Mouse (Mus musculus) midbrain, embryonic 15.5 days (tissue): ENCODE data around the gene Gm17349. TPM values are rescaled to one million over a fixed set of nuclear protein-coding genes. Genes with fewer than 3 reads are reported as not detected.

ENCODE experiments used
- ATAC-seq: fragments of 200-750 bp; cut with Nextera tagmentation; replicated peaks from 2 replicates; pipeline ENCODE4 v1.8.0; 2017; ENCODE audit warnings: moderate TSS enrichment
- H3K27ac ChIP-seq: fragments of 300-500 bp; sonication (generic); 2 replicates; pipeline ENCODE4 v1.5.1; 2015; ENCODE audit warnings: mild to moderate bottlenecking, inconsistent platforms
- H3K27me3 ChIP-seq: fragments of 300-500 bp; sonication (generic); replicated peaks from 2 replicates; pipeline ENCODE4 v1.6.1; 2015; ENCODE audit warnings: inconsistent platforms
- H3K36me3 ChIP-seq: fragments of 300-500 bp; sonication (generic); replicated peaks from 2 replicates; pipeline ENCODE4 v1.6.1; 2015; ENCODE audit warnings: inconsistent platforms
- H3K4me1 ChIP-seq: fragments of 300-500 bp; sonication (generic); 2 replicates; pipeline ENCODE4 v1.6.1; 2015; ENCODE audit warnings: inconsistent platforms
- H3K4me2 ChIP-seq: fragments of 300-500 bp; sonication (generic); 2 replicates; pipeline ENCODE4 v1.6.1; 2015; ENCODE audit warnings: inconsistent platforms, mild to moderate bottlenecking, moderate library complexity
- H3K4me3 ChIP-seq: fragments of 300-500 bp; sonication (generic); 2 replicates; pipeline ENCODE4 v1.5.1; 2015; ENCODE audit warnings: mild to moderate bottlenecking, inconsistent platforms
- H3K9ac ChIP-seq: fragments of 300-500 bp; sonication (generic); 2 replicates; pipeline ENCODE4 v1.6.1; 2015; ENCODE audit warnings: mild to moderate bottlenecking, inconsistent platforms
- H3K9me3 ChIP-seq: fragments of 300-500 bp; sonication (generic); 2 replicates; pipeline ENCODE4 v1.6.1; 2016; ENCODE audit warnings: inconsistent platforms
- WGBS: fragments of 180-500 bp; shearing (Covaris S2); methylation state at CpG from one replicate; pipeline ENCODE4 v1.1.7; 2015; ENCODE audit warnings: mixed read lengths; 5-methylcytosine and 5-hydroxymethylcytosine counted together
- polyA plus RNA-seq: library from polyadenylated mRNA; unstranded; fragments of >200 nt; fragmentation: Nextera tagmentation; extraction: Ambion mirVana; gene quantifications from 2 replicates; pipeline ENCODE4 v1.2.1, GENCODE M21; 2015

The Gm17349 gene
- polyA plus RNA-seq, 1 experiment from 2014 or later: not detected

GRCm38 (mm10) chr15:99715982-99716746, 10.9 kb upstream of the Gm17349 start:
- Histone ChIP-seq H3K9me3 (no peaks in the 10 kb centered on the region), H3K27me3 (no peaks in the 10 kb centered on the region), H3K27ac (peak overlapping the region; percentile 66), H3K4me3 (no peak overlapping the region), H3K36me3 (peaks cover 24% of the 10 kb centered on the region), H3K4me1 (peaks cover 12% of the 10 kb centered on the region), H3K9ac (no peak overlapping the region), H3K4me2 (no peak overlapping the region)
- 75% methylated on average over 11 of the region's 11 CpGs for WGBS
- ATAC-seq: 0 out of 2 replicates have a peak, but pooled peaks have one; percentile 10

DNA sequence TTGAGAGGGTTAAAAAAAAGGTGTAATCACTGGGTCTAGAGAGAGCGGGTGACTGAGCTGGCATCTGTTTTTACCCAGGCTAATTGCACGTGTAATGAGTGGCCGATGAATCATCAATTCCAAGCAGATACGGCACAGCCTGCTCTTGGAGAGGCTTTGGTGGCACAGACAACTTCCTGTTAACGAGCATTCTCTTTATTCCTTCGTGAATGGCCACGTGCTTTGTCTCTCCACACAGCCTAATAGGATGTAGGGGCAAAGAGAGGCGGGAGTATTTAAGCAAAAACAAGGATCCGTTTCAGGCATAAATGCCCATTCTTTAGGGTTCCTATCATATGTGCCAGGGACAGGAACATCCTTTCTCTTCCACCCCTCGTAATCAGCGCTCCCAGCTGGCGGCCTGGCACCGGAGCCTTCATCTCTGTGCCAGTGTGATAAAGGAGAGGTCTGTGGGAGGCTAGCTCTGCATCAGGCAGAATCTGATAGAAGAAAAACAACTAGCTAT, 10.1 kb upstream of the Gm17349 start:
- Histone ChIP-seq H3K4me3 (no peak overlapping the region), H3K27ac (peak overlapping the region; percentile 66), H3K9me3 (no peaks in the 10 kb centered on the region), H3K36me3 (peaks cover 27% of the 10 kb centered on the region), H3K4me2 (no peak overlapping the region), H3K27me3 (no peaks in the 10 kb centered on the region), H3K4me1 (peaks cover 12% of the 10 kb centered on the region), H3K9ac (no peak overlapping the region)
- ATAC-seq: peak; percentile 16; the same call in 1 of the 2 replicates
- 61% methylated on average over 13 of the region's 13 CpGs for WGBS

GRCm38 (mm10) chr15:99714858-99715257, 9.6 kb upstream of the Gm17349 start:
- H3K4me2 ChIP-seq: no peak overlapping the region
- H3K36me3 ChIP-seq: peaks cover 31% of the 10 kb centered on the region
- ATAC-seq: peak; percentile 48; the same call in 1 of the 2 replicates
- H3K9me3 ChIP-seq: no peaks in the 10 kb centered on the region
- whole genome bisulfite sequencing: 51% methylated on average over 7 of the region's 7 CpGs
- H3K27ac ChIP-seq: peak overlapping the region; percentile 66
- peaks cover 12% of the 10 kb centered on the region for H3K4me1 ChIP-seq
- no peak overlapping the region for H3K9ac ChIP-seq
- no peaks in the 10 kb centered on the region for H3K27me3 ChIP-seq
- H3K4me3 ChIP-seq: no peak overlapping the region

GRCm38 (mm10) chr15:99714206-99714605, 8.9 kb upstream of the Gm17349 start:
- 72% methylated on average over 4 of the region's 4 CpGs for WGBS
- H3K27me3 ChIP-seq: no peaks in the 10 kb centered on the region
- no peak overlapping the region for H3K4me2 ChIP-seq
- H3K4me1 ChIP-seq: peaks cover 12% of the 10 kb centered on the region
- H3K9ac ChIP-seq: no peak overlapping the region
- H3K36me3 ChIP-seq: peaks cover 37% of the 10 kb centered on the region
- no peaks in the 10 kb centered on the region for H3K9me3 ChIP-seq
- ATAC-seq: no peak; the same call in 1 of the 2 replicates
- H3K4me3 ChIP-seq: no peak overlapping the region
- H3K27ac ChIP-seq: peak overlapping the region; percentile 67

- no peaks in the 10 kb centered on the region for H3K27me3 ChIP-seq
- 86% methylated on average over 3 of the region's 3 CpGs for WGBS
- peaks cover 41% of the 10 kb centered on the region for H3K36me3 ChIP-seq
- H3K4me2 ChIP-seq: no peak overlapping the region
- no peak for ATAC-seq
- no peaks in the 10 kb centered on the region for H3K9me3 ChIP-seq
- H3K4me1 ChIP-seq: peaks cover 12% of the 10 kb centered on the region
- H3K27ac ChIP-seq: peak overlapping the region; percentile 67; the same call in 1 of the 2 replicates
- no peak overlapping the region for H3K4me3 ChIP-seq
- H3K9ac ChIP-seq: no peak overlapping the region
Observed at GRCm38 (mm10) chr15:99713569-99713968, 8.3 kb upstream of the Gm17349 start.

DNA sequence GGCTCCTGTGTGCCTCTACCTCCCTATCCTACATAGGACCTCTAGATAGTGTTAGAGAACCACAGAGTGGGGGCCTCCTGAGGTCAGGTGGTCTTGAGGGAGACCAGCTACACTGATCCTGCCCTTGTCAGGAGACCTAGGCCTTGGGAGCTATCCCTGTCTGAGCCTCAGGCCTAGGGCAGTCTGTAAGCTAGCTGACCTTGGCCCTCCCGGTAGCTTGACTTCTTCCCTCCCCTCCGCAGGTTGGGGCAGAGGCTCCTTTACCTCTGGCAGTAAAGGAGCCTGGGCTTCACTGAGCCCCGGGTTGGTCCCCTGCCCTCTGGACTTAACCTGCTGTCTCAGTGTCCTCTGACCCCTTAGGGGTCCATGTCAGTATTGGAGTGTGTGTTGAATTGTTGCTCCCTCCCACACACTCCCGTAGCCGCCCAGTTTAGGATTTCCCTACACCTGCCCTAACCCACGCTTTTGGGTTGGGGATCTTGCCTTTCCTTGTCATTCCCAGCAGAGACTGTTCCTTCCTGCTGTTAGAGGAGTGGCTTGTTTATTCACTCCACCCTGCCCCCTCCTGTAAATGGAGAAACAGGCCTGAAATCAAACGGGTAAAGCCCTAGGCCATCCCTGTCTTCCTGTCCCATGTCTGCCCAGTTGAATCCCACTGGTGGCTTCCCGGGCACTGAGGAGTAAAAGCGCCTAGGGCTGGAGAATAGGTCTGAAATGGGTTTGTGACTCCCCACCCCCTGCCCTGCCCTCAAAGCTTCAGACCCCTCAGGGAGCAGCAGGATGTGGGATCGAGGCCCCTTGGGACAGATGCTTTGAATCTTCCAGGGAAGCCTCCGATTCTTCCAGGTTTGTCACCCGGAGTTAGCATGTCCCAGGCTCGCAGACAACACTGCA, 7.6 kb upstream of the Gm17349 start:
- Histone ChIP-seq H3K36me3 (peaks cover 48% of the 10 kb centered on the region), H3K9ac (no peak overlapping the region), H3K27ac (peak overlapping the region; percentile 67; the same call in 1 of the 2 replicates), H3K4me3 (no peak overlapping the region), H3K4me1 (peaks cover 12% of the 10 kb centered on the region), H3K27me3 (no peaks in the 10 kb centered on the region), H3K4me2 (no peak overlapping the region), H3K9me3 (no peaks in the 10 kb centered on the region)
- 63% methylated on average over 13 of the region's 13 CpGs for WGBS
- ATAC-seq: no peak

GRCm38 (mm10) chr15:99711491-99711890, 6.2 kb upstream of the Gm17349 start:
- Histone ChIP-seq H3K4me2 (no peak overlapping the region), H3K4me1 (peaks cover 10% of the 10 kb centered on the region), H3K27me3 (no peaks in the 10 kb centered on the region), H3K27ac (no peak overlapping the region), H3K9me3 (no peaks in the 10 kb centered on the region), H3K9ac (no peak overlapping the region), H3K36me3 (peaks cover 59% of the 10 kb centered on the region), H3K4me3 (no peak overlapping the region)
- 86% methylated on average over 3 of the region's 3 CpGs for WGBS
- ATAC-seq: no peak

- Histone ChIP-seq H3K9me3 (no peaks in the 10 kb centered on the region), H3K4me2 (no peak overlapping the region), H3K4me3 (no peak overlapping the region), H3K27ac (no peak overlapping the region), H3K36me3 (peaks cover 65% of the 10 kb centered on the region), H3K4me1 (peaks cover 4% of the 10 kb centered on the region; the same call in 1 of the 2 replicates), H3K27me3 (no peaks in the 10 kb centered on the region), H3K9ac (no peak overlapping the region)
- WGBS: 90% methylated on average over 10 of the region's 10 CpGs
- ATAC-seq: no peak
Observed at GRCm38 (mm10) chr15:99710221-99711190, 5.2 kb upstream of the Gm17349 start.

DNA sequence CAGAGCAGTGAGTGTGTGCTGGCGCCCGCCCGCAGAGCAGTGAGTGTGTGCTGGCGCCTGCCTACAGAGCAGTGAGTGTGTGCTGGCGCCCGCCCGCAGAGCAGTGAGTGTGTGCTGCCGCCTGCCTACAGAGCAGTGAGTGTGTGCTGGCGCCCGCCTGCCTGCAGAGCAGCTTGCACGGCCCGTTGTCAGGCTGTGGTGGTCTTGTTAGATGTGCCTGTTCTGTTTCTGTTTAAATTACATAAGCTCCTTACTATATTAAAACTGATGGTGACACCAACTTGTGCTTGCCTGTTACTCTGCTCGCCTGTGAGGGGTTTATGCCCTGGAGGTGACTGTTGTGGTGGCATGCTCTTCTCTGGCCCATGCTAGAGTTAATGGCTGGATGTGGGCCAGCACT, 2.9 kb upstream of the Gm17349 start:
- no peak overlapping the region for H3K9ac ChIP-seq
- no peaks in the 10 kb centered on the region for H3K9me3 ChIP-seq
- H3K27ac ChIP-seq: no peak overlapping the region
- WGBS: 95% methylated on average over 13 of the region's 13 CpGs
- peaks cover 24% of the 10 kb centered on the region for H3K4me1 ChIP-seq
- H3K4me2 ChIP-seq: no peak overlapping the region
- no peaks in the 10 kb centered on the region for H3K27me3 ChIP-seq
- no peak for ATAC-seq
- H3K4me3 ChIP-seq: no peak overlapping the region
- peaks cover 69% of the 10 kb centered on the region for H3K36me3 ChIP-seq

DNA sequence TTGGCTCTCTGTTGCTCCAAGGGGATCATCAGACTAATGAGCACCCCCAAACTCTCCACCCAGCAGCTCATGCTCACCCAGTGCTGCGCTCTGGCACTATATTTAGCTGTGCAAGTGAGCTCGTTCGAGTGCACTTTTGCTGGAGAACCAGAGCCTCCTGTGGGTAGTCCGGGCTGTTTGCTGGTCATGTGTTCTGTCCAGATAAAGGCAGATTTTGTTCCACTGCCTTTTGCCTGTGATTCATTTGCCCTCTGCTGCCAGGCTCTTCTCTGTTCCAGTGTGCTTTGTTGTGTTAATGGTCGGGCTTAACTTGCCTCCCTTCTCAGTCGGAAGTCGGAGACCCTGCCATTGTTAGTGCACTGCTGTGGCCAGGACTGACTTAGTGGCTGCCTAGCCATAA, 409 bp downstream of the Gm17349 start:
- no peaks in the 10 kb centered on the region for H3K9me3 ChIP-seq
- peak overlapping the region; percentile 71 for H3K27ac ChIP-seq
- ATAC-seq: no peak
- H3K9ac ChIP-seq: peak overlapping the region; percentile 3; the same call in 1 of the 2 replicates
- H3K4me2 ChIP-seq: peak overlapping the region; percentile 95
- peaks cover 30% of the 10 kb centered on the region for H3K4me1 ChIP-seq
- H3K27me3 ChIP-seq: no peaks in the 10 kb centered on the region
- H3K36me3 ChIP-seq: peaks cover 41% of the 10 kb centered on the region
- peak overlapping the region; percentile 87 for H3K4me3 ChIP-seq
- 20% methylated on average over 7 of the region's 7 CpGs for WGBS

DNA sequence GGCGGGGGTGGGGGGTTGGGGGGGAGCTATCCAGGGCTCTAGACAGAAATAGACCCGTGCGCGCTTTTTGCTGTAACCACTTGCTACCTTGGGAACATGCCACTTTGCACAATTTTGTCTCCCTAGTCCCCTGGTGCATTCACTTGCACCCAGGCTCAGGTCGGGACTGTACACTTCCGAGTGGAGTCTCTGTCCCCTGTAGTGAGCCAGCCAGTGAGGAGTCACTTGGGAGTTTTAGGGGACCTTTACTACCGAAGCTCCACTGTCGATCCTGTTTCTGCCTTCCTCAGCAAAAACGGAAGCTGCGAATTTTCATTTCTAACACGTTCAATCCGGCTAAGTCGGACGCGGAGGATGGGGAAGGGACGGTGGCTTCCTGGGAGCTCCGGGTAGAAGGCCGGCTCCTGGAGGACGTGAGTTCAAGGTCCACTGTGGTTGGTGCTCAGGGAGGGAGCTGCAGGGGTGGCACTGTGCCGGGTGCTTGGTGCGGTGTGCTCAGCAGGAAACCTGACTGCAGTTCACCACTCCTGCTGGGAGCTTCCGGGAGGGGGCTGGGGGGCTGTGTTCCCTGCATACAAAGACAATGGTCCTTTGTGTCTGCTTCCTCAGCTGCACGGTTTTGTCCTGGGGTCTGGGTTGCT, 1.1 kb downstream of the Gm17349 start:
- Histone ChIP-seq H3K4me1 (peaks cover 30% of the 10 kb centered on the region), H3K27ac (peak overlapping the region; percentile 98), H3K9me3 (no peaks in the 10 kb centered on the region), H3K36me3 (peaks cover 38% of the 10 kb centered on the region), H3K27me3 (no peaks in the 10 kb centered on the region), H3K9ac (peak overlapping the region; percentile 96), H3K4me3 (peak overlapping the region; percentile 87), H3K4me2 (peak overlapping the region; percentile 95)
- ATAC-seq: no peak
- 16% methylated on average over 23 of the region's 23 CpGs for WGBS
